ENCODE assay signal across 7 mouse cellular contexts in genomic region chr13:51834024-51834423, GRCm38 (mm10). TPM values are rescaled to one million over a fixed set of nuclear protein-coding genes. Genes with fewer than 3 reads are reported as not detected.
DNase-seq lines count a peak whose midpoint lies in the region; ATAC-seq and TF ChIP-seq lines count a peak whose summit lies in the region.
"Not testable (repeated sequence)": the region's sequence is repeated elsewhere in the genome, so short reads cannot be mapped to it uniquely, and the experiment has no call there.

No protein-coding gene starts in this region.

- TF ChIP-seq POLR2A in cerebellum, adult 2 months (IDR thresholded peaks at IDR 0.05; ENCODE audit: borderline replicate concordance, insufficient read depth, low read length): not testable (repeated sequence)

- peaks cover 29% of the 10 kb centered on the region for H3K27me3 ChIP-seq in G1E (ENCODE audit: insufficient read depth, low read length)
- not testable (repeated sequence) for H3K27me3 ChIP-seq in cerebellum, adult 2 months (ENCODE audit: control insufficient read depth, insufficient read depth, low read length); hindbrain, postnatal 0 days (ENCODE audit: insufficient read depth, low read length); liver, embryonic 13.5 days

- H3K9ac ChIP-seq in hindbrain, postnatal 0 days (replicated peaks; ENCODE audit: low read length); liver, embryonic 13.5 days: not testable (repeated sequence)

- not testable (repeated sequence) for ATAC-seq in G1E (ENCODE audit: extremely low read depth, insufficient number of reproducible peaks, low FRiP score, poor library complexity, severe bottlenecking); hindbrain, postnatal 0 days
- peak; percentile 40; the same call in 1 of the 2 replicates for ATAC-seq in liver, embryonic 13.5 days (ENCODE audit: low read depth)
- peak; percentile 54 for ATAC-seq in megakaryocyte progenitor cell, adult 5-6 weeks (replicated peaks; ENCODE audit: poor library complexity)

- not testable (repeated sequence) for H3K27ac ChIP-seq in cerebellum, adult 2 months (ENCODE audit: insufficient read depth, low read length); hindbrain, postnatal 0 days; liver, embryonic 13.5 days

- WGBS in cerebellum, adult 2 months: 57% methylated on average over 8 of the region's 8 CpGs
- WGBS in hindbrain, postnatal 0 days: 71% methylated on average over 8 of the region's 8 CpGs
- WGBS in liver, embryonic 13.5 days (ENCODE audit: insufficient replicate concordance): 38% methylated on average over 8 of the region's 8 CpGs

- not testable (repeated sequence) for H3K9me3 ChIP-seq in G1E (replicated peaks); hindbrain, postnatal 0 days (ENCODE audit: low read length); liver, embryonic 13.5 days (replicated peaks)

- not testable (repeated sequence) for TF ChIP-seq CTCF in G1E (IDR thresholded peaks at IDR 0.05; ENCODE audit: low read depth, low read length)
- TF ChIP-seq CTCF in cerebellum, adult 2 months (IDR thresholded peaks at IDR 0.05; ENCODE audit: borderline replicate concordance, insufficient read depth, low read depth, low read length): peak; percentile 38; the same call in 1 of the 2 replicates
- peak; percentile 12 for TF ChIP-seq CTCF in hindbrain, postnatal 0 days (IDR thresholded peaks at IDR 0.05; ENCODE audit: low read depth)

- H3K36me3 ChIP-seq in G1E (replicated peaks); hindbrain, postnatal 0 days (ENCODE audit: insufficient read depth, low read length); liver, embryonic 13.5 days: not testable (repeated sequence)

- peak overlapping the region; percentile 40; the same call in 1 of the 2 replicates for H3K4me3 ChIP-seq in G1E (ENCODE audit: low read depth, low read length)
- not testable (repeated sequence) for H3K4me3 ChIP-seq in cerebellum, adult 2 months (replicated peaks; ENCODE audit: insufficient read depth, low read depth, low read length); hindbrain, postnatal 0 days (ENCODE audit: low read length); liver, embryonic 13.5 days (replicated peaks)

- not testable (repeated sequence) for DNase-seq in G1E (ENCODE audit: low spot score); hindbrain, postnatal 0 days (ENCODE audit: low spot score); liver, embryonic 13.5 days
- DNase-seq in cerebellum, adult 2 months: peak in 1 of 2 experiments; percentile 53
- DNase-seq in kidney, postnatal 25 days: peak; percentile 61 to 74
- peak; percentile 51 for DNase-seq in thymus, postnatal 14 days

- not testable (repeated sequence) for H3K4me2 ChIP-seq in hindbrain, postnatal 0 days (ENCODE audit: low read depth, low read length); liver, embryonic 13.5 days

- peaks cover 55% of the 10 kb centered on the region for H3K4me1 ChIP-seq in G1E (ENCODE audit: insufficient read depth, low read depth, low read length)
- H3K4me1 ChIP-seq in cerebellum, adult 2 months (ENCODE audit: control insufficient read depth, insufficient read depth, low read length): peaks cover 30% of the 10 kb centered on the region
- H3K4me1 ChIP-seq in hindbrain, postnatal 0 days (ENCODE audit: insufficient read depth, low read length): not testable (repeated sequence)
- H3K4me1 ChIP-seq in liver, embryonic 13.5 days (replicated peaks): peaks cover 19% of the 10 kb centered on the region

RNA-seq across cellular contexts. Expression of gene Gadd45g, which starts 12.5 kb away (rescaled TPM):
- total RNA-seq in G1E (2014; fragmentation: Nextera tagmentation) (6.6 and 8.1 TPM in 2 replicates), G1E (2017) (28.7 and 32.6 TPM in 2 replicates)
- polyA plus RNA-seq in G1E (2012): 13.2 and 13.6 TPM in 2 replicates
- polyA plus RNA-seq in cerebellum, adult 2 months (2012; rRNA removed): 50.3 and 57.4 TPM in 2 replicates
- 18.3 and 19.0 TPM in 2 replicates for total RNA-seq in hindbrain, postnatal 0 days (2014; rRNA removed)
- 38.6 and 43.3 TPM in 2 replicates for polyA plus RNA-seq in hindbrain, postnatal 0 days (2015; fragmentation: Nextera tagmentation; extraction: Ambion mirVana)
- 19.5 and 20.8 TPM in 2 replicates for polyA plus RNA-seq in liver, embryonic 13.5 days (2015; fragmentation: Nextera tagmentation; extraction: Ambion mirVana)
- 1.8 and 2.6 TPM in 2 replicates for total RNA-seq in megakaryocyte progenitor cell, adult 5-6 weeks (2015)
- total RNA-seq in megakaryocyte progenitor cell, adult 5-6 weeks (2017): 2.5 and 2.6 TPM in 2 replicates

RNA-seq across cellular contexts. Expression of gene Sema4d, which starts 40.5 kb away (rescaled TPM):
- total RNA-seq in G1E (2014; fragmentation: Nextera tagmentation) (62.1 and 66.9 TPM in 2 replicates), G1E (2017) (15.6 and 17.3 TPM in 2 replicates)
- 58.6 and 64.7 TPM in 2 replicates for polyA plus RNA-seq in G1E (2012)
- polyA plus RNA-seq in cerebellum, adult 2 months (2012; rRNA removed): 111 and 116 TPM in 2 replicates
- 19.7 and 33.1 TPM in 2 replicates for total RNA-seq in hindbrain, postnatal 0 days (2014; rRNA removed)
- polyA plus RNA-seq in hindbrain, postnatal 0 days (2015; fragmentation: Nextera tagmentation; extraction: Ambion mirVana): 13.7 and 15.0 TPM in 2 replicates
- 6.0 and 7.6 TPM in 2 replicates for polyA plus RNA-seq in liver, embryonic 13.5 days (2015; fragmentation: Nextera tagmentation; extraction: Ambion mirVana)
- 25.4 and 27.1 TPM in 2 replicates for total RNA-seq in megakaryocyte progenitor cell, adult 5-6 weeks (2015)
- total RNA-seq in megakaryocyte progenitor cell, adult 5-6 weeks (2017): 8.6 and 10.7 TPM in 2 replicates
